Mouse (Mus musculus) G1E (cell line): ENCODE data around the gene Arhgdia.

Source experiments
- CTCF ChIP-seq: IDR thresholded peaks from 2 replicates; pipeline ENCODE4 v1.5.1; 2012; ENCODE audit warnings: low read depth, low read length, inconsistent platforms, mixed read lengths
- GATA1 ChIP-seq: IDR thresholded peaks from 2 replicates; pipeline ENCODE4 v1.6.1; 2012; ENCODE audit warnings: borderline replicate concordance, low read length, inconsistent platforms, mixed read lengths
- GATA2 ChIP-seq: IDR thresholded peaks from 2 replicates; pipeline ENCODE4 v1.6.1; 2012; ENCODE audit warnings: low read depth, low read length, inconsistent platforms, borderline replicate concordance

- TF ChIP-seq GATA2 (no peak), CTCF (no peak), GATA1 (no peak)
Observed at GRCm38 (mm10) chr11:120609250-120609649, 27.8 kb upstream of the Arhgdia start.
